In genomic region chr7:18965312-18965711, GRCm38 (mm10) we compare ENCODE assay signal across 36 mouse cellular contexts. TPM values are rescaled to one million over a fixed set of nuclear protein-coding genes. Genes with fewer than 3 reads are reported as not detected.
"Had no signal": no experiment of that assay in that cellular context is flagged by ENCODE, and none has a peak within 500 bp of the region (broad histone marks: within the 10 kb centered on the region; RNA-seq: fewer than 3 reads in every experiment).

No protein-coding gene starts in this region.

- H3K27ac ChIP-seq: heart, adult 2 months; heart, embryonic 13.5 days; heart, embryonic 15.5 days; hindbrain, embryonic 15.5 days; hindbrain, postnatal 0 days; kidney, embryonic 15.5 days; kidney, postnatal 0 days; limb, embryonic 13.5 days; limb, embryonic 15.5 days; liver, embryonic 12.5 days; liver, embryonic 14.5 days had no signal

- H3K4me3 ChIP-seq: heart, adult 2 months; heart, embryonic 13.5 days; heart, embryonic 15.5 days; hindbrain, embryonic 15.5 days; kidney, embryonic 15.5 days; limb, embryonic 13.5 days; limb, embryonic 15.5 days; liver, embryonic 12.5 days had no signal

- H3K4me2 ChIP-seq: heart, embryonic 11.5 days; heart, embryonic 13.5 days; heart, embryonic 15.5 days; hindbrain, embryonic 15.5 days; kidney, embryonic 15.5 days; limb, embryonic 13.5 days; limb, embryonic 15.5 days; liver, embryonic 12.5 days had no signal

- H3K27me3 ChIP-seq: hindbrain, embryonic 15.5 days had no signal

- ATAC-seq: forebrain, postnatal 0 days; hindbrain, postnatal 0 days; intestine, embryonic 16.5 days; liver, embryonic 12.5 days had no signal

- DNase-seq: forebrain, postnatal 0 days; gastrocnemius, postnatal 14 days; gastrocnemius, postnatal 36 days; heart, adult 11 months; heart, adult 2 months; heart, postnatal 14 days; heart, postnatal 36 days; kidney, adult 11 months; kidney, adult 2 months; kidney, adult 9 months; kidney, postnatal 14 days; kidney, postnatal 36 days; layer of hippocampus, postnatal 36 days; left cerebral cortex, postnatal 4 days had no signal

- H3K36me3 ChIP-seq: heart, embryonic 13.5 days; heart, embryonic 15.5 days; hindbrain, embryonic 15.5 days; kidney, embryonic 15.5 days; limb, embryonic 13.5 days; limb, embryonic 15.5 days; liver, embryonic 12.5 days had no signal

- H3K9me3 ChIP-seq: heart, embryonic 13.5 days; heart, embryonic 15.5 days; hindbrain, embryonic 15.5 days; kidney, embryonic 15.5 days; limb, embryonic 13.5 days; limb, embryonic 15.5 days; liver, embryonic 12.5 days had no signal

- H3K9ac ChIP-seq: forebrain, postnatal 0 days; heart, embryonic 13.5 days; heart, embryonic 15.5 days; hindbrain, embryonic 15.5 days; kidney, embryonic 15.5 days; limb, embryonic 13.5 days; limb, embryonic 15.5 days; liver, embryonic 12.5 days; liver, embryonic 14.5 days had no signal

RNA-seq across cellular contexts. Expression of gene Nanos2, which starts 21.9 kb away (rescaled TPM):
- total RNA-seq: gastrocnemius, adult 18-20 months; gastrocnemius, adult 8-10 months; gastrocnemius, postnatal 14 days; gastrocnemius, postnatal 36 days; heart, adult 2 months; heart, postnatal 14 days; heart, postnatal 36 days; hematopoietic stem cell, adult 5-6 weeks; liver, adult 2 months had no signal
- polyA plus RNA-seq: gonadal fat pad, adult 2 months; heart, embryonic 11.5 days; heart, embryonic 13.5 days; heart, embryonic 15.5 days; heart, postnatal 0 days; hindbrain, embryonic 11.5 days; intestine, embryonic 14.5 days; intestine, embryonic 16.5 days; kidney, adult 2 months; kidney, embryonic 15.5 days; large intestine, adult 2 months; limb, embryonic 11.5 days; limb, embryonic 13.5 days; limb, embryonic 15.5 days; liver, adult 2 months; liver, embryonic 12.5 days; liver, embryonic 14.5 days had no signal
